Mouse (Mus musculus) lung, postnatal 25 days (tissue): ENCODE results near the gene Wipi2.
A peak's percentile ranks its signal among the peaks of the same experiment; 100 is the strongest.

Experiments used
- DNase-seq: peaks from one replicate; pipeline ENCODE4 v3.0.0; 2022; ENCODE audit warnings: low spot score

Wipi2 gene

DNA sequence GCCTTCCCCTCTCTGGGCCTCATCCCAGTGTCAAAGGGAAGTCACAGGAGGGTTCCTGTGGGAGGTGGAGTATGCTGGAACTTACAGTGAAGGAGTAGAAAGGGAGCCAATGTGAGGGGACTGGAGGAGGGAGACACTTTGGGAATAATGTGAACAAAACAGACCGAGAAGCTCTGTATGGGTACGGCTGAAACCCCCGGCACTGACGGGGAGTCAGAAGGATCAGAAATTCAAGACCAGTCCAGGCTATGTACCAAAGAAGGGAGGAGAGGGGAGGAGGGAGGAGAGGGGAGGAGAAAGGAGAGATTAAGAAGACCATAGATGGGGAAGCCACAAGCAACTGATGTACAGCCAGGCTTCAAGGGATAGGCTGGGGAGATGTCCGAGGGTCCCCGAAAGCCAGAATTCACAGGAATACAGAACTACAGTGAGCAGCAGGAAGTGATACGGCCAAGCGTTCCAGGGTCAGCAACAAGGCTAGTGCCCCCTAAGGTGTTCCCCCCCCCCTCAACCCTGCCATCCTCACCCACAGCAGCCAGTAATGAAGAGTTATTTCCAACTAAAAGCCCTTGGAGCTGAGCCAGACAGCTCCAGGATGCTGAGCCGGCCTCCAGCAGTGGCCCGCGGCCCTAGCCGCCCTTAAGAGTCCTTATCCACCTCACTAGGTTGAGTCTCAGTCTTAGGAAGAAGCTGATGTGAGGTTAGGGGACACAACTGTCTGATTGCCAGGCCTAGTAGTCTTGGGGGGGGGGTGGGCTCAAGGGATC is 65.7 kb downstream of the Wipi2 start:
- DNase-seq: no peak

DNA sequence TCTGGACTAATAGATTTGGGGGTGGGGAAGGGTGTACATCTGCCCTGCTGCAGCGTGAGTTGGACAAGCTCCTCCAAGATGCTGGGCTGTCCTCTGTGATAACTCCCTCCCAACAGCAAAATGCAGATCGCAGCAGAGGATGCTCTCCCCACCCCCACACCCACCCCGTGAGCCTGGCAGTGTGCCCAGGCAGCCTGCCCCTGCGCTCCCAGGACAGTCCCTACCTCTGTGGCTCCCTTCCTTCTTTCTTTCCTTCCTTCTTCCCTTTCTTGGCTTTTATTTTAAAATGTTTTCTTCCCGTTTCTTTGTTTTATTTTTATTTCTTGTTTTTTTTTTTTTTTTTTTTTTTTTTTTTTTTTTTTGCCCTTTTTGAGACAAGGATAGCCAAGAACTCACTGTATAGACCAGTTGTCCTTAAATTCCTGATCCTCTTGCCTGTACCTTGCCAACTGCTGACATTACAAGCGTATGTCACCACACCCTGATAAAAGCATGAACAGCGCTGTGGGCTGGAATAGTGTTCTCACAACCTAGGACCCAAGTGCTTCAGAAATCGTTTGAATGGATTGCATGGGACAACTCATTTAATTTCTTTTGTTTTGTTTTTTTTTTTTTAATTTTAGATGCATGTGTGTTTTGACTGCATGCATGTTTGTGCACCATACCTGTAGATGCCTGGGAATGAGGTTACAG is 66.4 kb downstream of the Wipi2 start:
- no peak for DNase-seq

DNA sequence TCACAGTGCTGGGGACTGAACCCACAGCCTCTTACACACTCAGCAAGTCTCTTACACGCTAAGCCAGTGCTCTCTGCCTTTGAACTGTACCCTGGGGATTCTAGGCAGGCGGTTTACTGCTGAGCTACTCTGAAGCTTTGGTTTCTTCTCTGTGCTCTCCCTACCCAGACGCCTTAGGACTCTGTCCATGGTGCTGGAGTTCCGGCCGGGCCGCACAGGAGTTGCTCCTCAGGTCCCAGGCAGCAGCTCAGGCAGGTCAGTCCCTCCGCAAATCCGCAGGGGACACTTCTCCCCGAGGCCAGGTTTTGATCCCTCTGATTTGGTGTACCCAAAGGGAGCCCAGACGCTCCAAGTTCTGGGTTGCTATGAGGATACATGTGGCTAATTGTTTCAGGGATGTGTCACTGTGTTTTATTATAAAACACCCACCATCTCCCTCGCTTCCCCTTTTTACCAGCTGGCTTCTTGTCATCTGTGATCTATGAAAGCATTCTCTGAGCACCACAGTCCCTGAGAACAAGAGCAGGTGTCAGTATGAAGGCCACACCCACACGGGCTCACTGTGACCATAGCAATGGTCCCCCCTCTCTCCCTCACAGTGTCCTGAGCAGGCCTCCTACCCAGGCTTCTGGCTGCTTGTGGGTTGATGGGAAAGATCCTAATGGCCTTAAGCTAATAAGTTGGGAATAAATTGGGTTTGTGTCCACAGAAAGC is 67.3 kb downstream of the Wipi2 start:
- no peak for DNase-seq

DNA sequence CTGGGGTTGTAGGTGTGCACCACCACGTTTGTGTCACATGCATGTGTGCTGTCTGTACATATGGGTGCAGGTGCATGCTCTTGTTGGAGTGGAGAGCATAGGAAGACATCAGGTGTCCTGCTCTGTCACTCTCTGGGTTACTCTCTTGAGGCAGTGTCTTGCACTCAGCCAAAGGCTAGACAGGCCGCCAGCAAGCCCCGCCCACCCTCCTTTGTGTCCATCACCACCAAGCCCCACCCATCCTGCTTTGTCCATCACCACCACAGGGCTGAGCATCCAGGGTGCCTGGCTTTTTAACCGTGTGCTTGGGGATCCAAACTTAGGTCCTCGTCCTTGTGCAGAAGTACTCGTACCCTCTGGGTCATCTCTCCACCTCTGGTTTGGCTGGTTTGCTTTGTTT is 68.8 kb downstream of the Wipi2 start:
- DNase-seq: no peak

DNA sequence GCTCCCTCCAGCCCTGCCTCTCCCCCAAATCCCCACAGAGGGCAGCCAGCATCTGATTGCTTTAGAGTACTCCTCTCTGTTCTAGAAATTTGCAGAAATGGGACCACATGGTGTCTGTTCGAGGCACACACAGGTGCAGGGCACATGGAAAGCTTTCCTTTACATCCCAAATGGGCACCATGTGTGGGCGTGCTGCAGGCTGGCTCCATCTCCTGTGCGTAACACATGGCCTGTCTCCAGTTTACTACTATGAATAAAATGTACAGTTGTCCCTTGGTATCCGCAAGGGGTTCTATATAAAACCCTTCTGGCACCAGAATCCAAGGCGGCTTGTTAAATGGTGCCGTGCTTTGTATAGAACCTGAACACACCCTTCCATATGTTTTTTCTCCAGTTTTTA is 69.4 kb downstream of the Wipi2 start:
- no peak for DNase-seq

DNA sequence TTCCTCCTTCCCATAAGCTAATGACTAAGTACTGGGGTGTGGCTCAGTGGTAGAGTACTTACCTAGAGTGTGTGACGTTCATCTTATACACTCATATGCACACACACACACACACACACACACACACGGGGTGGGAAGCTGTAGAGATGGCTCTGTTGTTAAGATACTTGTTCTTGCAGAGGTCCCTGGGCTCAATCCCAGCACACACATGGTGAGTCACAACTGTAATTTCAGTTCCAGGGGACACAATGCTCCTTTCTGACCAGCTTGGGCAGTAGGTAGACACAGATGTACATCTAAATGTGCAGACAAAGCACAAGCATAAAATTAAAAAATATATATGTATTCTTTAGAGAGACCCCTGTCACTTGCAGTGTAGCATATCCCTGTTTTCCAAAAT is 70.2 kb downstream of the Wipi2 start:
- no peak for DNase-seq

DNA sequence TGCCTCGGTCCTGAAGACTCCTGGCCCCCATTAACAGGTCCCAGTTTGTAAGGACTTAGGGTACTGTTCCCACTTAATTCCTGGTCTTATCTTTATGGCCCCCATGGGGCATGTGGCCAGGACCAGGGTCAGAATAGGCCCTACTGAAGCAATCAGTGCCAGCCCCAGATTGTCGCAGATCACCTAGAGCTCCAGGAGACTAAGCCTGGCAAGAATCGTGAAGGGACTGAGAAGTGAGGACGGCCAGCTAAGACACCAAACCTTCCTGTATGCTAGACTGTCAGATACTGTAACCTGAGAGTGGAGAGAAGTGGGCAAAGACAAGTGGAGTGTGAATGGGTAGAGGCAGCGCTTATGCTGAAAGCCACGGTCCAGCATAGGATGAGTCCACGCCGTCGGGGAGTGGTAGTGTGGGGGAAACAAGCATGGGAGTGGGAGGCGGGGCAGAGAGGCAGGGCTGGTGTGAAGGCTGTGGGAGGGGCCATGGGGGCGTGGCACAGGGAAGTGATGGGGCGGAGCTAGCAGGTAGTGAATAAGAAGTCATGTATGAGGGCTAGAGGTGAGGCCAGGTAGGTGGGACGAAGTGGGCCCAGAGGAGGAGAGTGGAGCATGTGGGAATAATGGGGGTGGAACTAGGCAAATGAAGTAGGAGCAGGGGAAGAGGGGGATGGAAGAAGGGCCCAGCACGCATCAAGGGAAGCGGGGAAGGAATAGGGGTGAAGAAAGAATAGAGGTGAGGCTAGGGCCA is 73.5 kb downstream of the Wipi2 start:
- DNase-seq: peak; percentile 35

DNA sequence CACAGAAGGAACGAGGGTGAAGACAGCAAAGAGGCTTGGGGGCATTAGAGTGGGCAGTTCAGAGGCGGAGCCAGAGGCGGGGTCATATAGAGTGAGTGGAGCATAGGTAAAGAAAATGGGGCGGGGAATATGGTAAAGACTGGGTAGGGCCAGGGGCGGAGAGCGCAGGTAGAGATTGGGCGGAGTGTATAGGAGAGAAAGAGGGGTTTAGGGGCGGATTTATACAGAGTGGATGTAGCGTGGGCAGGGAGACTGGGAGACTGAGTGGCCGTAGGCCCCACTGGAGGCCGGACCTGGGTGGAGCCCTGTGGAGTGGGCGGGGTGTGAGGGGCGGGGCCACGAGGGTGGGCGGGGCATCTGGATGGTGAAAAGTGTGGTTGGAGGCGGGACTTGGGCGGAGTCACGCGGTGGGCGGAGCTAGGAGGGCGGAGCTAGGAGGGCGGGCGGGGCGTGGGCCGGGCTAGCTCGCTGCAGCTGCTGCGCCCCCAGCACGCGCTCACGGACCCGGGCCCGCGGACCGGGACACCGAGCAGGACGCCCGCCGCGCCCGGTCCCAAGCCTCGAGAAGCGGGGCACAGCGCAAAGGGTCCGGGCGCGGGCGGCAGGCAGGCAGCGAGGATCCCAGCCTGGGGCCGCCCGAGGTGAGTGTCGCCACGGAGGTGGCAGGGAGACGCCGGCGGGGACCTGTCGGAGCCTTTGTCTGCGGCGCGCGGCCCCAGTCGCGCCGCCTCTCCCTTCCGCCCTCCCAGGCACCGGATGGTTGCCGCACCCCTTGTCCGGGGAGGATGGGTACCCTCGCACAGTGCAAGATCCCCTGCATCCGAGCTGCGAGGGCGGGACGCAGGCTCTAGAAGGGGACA is 74.4 kb downstream of the Wipi2 start:
- DNase-seq: no peak

DNA sequence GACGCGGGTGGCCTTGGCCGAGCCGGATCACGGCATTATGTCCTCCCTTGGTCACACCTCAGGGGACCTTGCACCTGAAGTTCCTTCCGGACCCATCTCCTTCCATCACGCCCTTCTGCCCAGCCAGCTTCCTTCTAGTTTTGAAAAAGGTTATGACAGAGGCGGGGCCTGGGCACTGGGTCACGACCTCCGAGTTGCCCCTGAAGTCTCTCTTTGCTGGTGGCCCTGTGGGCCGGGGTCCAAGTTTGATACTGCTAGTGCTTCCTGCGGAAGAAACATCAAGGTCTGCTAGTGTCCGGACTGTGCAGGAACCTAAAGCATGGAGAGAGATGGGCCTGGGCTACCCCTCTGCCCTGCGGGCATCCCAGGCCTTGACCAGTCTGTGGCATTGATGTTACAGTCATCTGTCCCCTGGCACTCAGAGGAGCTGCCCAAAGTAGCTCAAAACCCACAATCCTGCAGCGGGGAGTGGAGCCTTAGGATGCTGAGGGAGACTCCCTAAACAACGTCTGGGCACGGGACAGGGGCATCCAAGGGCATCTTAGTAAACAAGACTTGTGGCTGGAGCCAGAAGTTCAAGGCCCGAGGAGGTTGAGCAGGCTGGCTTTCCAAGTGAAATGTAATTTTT is 75.1 kb downstream of the Wipi2 start:
- no peak for DNase-seq

DNA sequence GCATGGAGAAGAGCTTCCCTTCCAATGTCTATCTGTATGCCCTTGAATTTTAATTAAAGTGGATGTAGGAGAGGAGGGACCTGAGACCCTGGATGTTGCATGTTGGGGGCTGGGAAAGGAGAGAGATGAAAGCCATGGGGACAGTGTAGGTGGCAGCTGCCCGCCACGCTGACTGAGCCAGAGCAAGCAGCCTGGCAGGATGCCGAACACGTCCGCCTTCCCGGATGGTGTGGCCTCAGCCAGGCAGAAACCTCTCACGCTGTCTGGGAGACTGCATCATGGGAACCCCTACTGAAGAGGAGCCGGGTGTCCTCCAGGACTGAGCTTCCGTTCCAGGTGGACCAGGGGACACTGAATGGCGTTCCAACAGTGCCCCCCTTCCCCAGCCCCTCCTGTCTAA is 76.1 kb downstream of the Wipi2 start:
- no peak for DNase-seq

DNA sequence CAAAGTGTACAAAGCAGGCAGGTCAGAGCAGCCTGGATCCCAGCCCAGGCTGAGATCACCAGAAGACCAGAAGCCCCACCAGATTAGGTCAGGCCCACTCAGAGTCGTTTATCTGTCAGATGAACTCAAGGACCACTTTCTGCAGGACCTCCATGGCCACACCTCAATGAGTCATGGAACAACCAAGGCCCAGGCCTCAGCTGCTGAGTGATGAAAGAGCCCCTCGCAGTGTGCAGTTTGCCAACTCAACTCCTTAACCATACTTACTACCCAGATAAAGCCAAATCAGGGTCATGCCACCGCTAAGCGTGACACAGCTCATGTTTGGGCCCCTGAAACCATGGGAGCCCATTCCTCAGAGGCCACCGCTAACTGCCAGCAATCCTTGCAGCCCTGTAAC is 80.2 kb downstream of the Wipi2 start:
- no peak for DNase-seq

DNA sequence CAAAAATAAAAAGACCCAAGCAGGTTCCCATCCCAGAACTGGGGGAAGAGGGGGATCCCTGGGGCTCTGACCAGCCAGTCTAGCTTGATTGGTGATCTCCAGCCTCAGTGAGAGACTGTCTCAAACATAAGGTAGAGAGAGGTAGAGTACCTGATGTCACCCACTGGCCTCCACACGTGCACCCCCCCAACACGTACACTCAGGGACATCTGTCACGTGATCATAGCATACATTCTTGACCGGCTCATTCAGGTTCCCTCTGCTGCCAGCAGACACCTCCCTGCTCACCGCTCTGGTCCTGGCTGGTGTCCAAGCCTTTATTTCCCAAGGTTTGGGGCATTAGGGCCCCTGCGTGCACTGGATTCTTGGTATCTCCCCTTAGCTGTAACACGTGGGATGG is 81.9 kb downstream of the Wipi2 start:
- no peak for DNase-seq

DNA sequence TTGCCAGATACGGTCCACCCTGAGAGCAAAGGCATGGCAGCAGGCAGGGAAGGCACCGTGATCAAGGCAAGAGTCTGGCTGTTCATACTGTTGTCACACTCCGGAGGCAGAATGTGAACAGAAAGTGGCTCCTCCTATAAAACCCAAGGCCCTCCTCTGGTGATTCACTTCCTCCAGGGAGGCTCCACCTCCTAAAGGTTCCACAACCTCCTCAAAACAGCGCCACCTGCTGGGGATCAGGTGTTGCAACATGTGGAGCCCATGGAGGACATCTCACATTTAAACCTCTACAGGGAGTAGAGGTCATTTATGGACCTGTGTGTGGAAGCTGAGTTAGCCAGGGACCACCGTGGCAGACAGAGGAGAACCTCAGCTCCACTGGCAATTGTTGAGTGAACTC is 84.9 kb downstream of the Wipi2 start:
- no peak for DNase-seq

DNA sequence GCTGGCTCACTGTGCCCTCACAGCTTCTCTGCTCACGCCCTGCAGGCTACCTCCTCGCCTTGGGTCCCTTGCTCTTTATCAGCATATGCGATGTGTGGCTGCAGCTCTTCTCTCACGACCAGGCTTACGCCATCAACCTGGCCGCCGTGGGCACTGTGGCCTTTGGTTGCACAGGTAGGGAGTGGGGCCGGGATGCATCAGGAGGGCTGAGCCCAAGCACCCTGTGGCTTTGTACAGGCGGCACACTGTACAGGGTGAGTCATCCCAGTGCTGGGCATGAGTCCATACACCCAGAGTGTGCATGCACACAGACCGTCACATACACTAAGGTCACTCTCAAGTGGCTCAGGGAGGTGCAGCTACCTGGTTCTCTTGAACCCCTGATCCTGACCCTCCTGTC is 86.5 kb downstream of the Wipi2 start:
- DNase-seq: no peak

DNA sequence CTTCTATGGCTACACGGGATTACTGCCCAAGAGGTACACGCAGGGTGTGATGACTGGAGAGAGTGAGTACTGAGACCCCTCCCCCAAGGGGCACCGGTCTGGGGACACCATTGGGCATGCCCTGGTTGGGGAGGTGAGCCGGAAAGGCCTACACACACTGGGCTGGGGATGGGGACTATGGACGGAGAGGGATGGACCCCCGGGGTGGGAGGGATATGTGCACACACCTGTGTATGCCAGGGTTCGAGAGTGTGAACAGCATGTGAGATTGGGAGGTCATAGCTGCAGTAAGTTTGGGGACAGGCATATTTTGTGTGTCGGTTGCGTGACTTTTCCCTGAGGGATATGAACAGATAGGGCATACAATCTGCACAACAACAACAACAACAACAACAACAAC is 87.6 kb downstream of the Wipi2 start:
- DNase-seq: no peak

DNA sequence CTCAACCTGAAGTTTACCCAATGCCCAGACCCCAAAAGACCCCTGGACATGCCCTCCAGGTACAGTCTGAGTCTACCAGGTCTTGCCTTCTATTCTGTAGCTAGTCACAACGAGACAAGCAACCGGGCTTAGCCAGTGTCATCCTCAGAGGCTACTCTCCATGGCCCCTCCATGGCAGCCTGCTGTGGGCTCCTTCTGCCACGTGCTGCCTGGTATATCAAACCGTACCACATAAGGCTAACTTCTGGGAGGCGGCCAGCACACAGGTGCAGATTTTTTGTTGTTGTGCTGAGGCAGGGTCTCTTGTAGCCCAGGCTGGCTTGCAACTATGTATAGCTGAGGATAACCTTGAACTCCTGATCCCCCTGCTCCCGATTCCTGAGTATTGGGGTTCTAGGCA is 88.6 kb downstream of the Wipi2 start:
- no peak for DNase-seq

DNA sequence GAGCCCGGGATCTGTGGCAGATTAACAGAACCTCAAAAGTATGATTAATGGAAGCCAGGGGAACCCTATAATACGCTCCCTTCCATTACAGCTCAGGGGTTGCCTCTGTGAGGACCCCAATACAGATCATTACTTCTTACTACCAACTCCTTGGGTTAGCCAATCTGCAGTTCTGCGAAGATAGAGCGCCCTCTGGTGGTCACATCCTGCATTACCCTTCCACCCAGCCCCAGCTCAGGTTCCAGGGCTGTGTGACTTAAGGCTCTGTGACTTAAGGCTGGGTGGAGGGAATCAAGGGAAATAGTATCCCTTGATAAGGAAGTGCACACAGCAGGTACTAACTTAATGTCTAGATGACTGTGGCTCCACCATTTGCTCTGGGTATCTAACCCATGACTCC is 90.5 kb downstream of the Wipi2 start:
- peak; percentile 61 for DNase-seq

DNA sequence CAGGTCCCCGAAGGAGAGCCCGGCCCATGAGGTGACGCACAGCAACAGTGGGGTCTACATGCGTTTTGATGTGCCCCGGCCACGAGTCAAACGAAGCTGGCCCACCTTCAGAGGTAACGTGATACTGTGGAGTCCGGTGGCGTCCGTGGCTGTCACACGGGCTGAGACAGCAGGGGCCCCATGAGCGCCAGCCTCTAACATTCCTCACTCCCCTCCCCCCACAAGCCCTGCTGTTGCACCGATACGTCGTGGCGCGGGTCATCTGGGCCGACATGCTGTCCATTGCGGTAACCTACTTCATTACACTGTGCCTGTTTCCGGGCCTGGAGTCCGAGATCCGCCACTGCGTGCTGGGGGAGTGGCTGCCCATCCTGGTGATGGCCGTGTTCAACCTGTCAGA is 91.0 kb downstream of the Wipi2 start:
- no peak for DNase-seq

DNA sequence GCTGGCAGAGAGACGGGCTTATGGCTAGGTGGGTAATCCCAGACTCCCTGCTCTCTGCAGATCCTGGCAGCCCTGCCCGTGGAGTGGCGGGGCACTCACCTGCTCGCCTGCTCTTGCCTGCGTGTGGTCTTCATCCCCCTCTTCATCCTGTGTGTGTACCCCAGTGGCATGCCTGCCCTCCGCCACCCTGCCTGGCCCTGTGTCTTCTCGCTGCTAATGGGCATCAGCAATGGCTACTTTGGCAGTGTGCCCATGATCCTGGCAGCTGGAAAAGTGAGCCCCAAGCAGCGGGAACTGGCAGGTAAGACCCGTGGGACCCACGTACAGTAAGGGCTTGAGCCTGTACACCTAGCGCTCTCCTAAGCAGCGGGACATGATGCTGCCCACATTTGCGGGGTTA is 92.4 kb downstream of the Wipi2 start:
- no peak for DNase-seq
